Mouse (Mus musculus): ENCODE measurements around the gene Igflr1. TPM values are rescaled to one million over a fixed set of nuclear protein-coding genes. Genes with fewer than 3 reads are reported as not detected.

Igflr1 gene
- polyA plus RNA-seq, 1 experiment from 2014 or later, result 4.5 TPM

DNA sequence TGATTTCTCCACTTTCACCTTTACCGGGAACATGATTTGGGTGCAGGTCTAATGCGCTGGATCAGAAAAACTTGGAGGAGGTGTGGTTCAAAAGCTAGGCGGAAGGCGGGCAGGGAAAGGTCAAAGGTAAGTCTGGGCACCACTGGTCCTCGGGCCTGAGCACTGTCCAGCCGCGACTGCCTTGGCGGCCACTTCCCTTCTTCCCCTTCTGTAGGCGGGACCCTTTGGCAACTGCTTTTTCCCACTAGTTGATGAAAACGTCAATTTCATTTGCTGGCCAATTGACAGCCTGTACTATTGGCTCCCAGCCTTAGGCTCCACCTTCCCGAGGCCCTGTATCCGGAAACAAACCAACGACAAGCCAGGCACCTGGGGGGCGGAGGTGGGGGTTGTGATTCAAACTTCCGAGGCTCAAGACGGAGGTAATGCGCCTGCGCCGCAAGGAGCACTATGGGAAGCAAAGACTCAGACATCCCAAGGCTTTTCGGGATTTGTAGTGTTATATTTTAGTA, 5.7 kb upstream of the Igflr1 start, which contains the start of gene Lin37:
Lin37 (minus strand) TSS at position 396 of the 512 bp plus-strand sequence.
- Histone ChIP-seq H3K27ac (ENCODE audit: low read length) (peak within 1 kb of the TSS; percentile 72), H3K9ac (ENCODE audit: low read depth, low read length) (peak within 1 kb of the TSS; percentile 72), H3K36me3 (ENCODE audit: control insufficient read depth, insufficient read depth, low read length) (peaks cover 19% of the 10 kb centered on the region), H3K4me1 (ENCODE audit: control insufficient read depth, insufficient read depth, low read length) (peaks cover 28% of the 10 kb centered on the region), H3K27me3 (ENCODE audit: control insufficient read depth, insufficient read depth, low read depth, low read length) (no peaks in the 10 kb centered on the region), H3K4me3 (ENCODE audit: low read depth, low read length) (peak within 1 kb of the TSS; percentile 65), H3K4me2 (ENCODE audit: low read length) (peak within 1 kb of the TSS; percentile 92), H3K9me3 (replicated peaks; ENCODE audit: control insufficient read depth, low read length, poor library complexity, severe bottlenecking) (no peaks in the 10 kb centered on the region)
- peak; percentile 88 for ATAC-seq
- under 1% methylated on average over 20 of the region's 20 CpGs for WGBS

DNA sequence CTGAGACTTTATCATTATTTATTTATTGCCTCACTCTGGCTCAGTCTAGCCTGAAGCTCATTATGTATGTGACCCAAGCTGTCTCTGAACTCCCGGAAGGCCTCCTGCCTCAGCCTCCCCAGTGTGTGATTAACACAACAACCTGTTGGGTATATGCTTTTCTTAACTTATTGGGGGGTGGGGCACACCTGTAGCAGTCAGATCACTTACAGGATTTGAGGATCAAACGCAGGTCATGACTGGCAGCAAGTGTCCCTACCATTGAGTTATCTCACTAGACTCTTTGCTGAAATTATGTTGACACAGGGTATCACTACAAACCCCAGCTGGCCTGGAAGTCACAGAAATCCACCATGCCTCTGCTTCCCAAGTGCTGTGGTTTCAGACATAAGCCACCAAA, 4.9 kb upstream of the Igflr1 start:
- Histone ChIP-seq H3K4me1 (ENCODE audit: control insufficient read depth, insufficient read depth, low read length) (peaks cover 28% of the 10 kb centered on the region), H3K4me2 (ENCODE audit: low read length) (peak overlapping the region; percentile 92), H3K36me3 (ENCODE audit: control insufficient read depth, insufficient read depth, low read length) (peaks cover 14% of the 10 kb centered on the region), H3K9me3 (replicated peaks; ENCODE audit: control insufficient read depth, low read length, poor library complexity, severe bottlenecking) (no peaks in the 10 kb centered on the region), H3K27ac (ENCODE audit: low read length) (no peak overlapping the region; the same call in 1 of the 2 replicates), H3K4me3 (ENCODE audit: low read depth, low read length) (no peak overlapping the region), H3K9ac (ENCODE audit: low read depth, low read length) (no peak overlapping the region), H3K27me3 (ENCODE audit: control insufficient read depth, insufficient read depth, low read depth, low read length) (no peaks in the 10 kb centered on the region)
- WGBS, result 63% methylated on average over 2 of the region's 2 CpGs
- ATAC-seq, result no peak

DNA sequence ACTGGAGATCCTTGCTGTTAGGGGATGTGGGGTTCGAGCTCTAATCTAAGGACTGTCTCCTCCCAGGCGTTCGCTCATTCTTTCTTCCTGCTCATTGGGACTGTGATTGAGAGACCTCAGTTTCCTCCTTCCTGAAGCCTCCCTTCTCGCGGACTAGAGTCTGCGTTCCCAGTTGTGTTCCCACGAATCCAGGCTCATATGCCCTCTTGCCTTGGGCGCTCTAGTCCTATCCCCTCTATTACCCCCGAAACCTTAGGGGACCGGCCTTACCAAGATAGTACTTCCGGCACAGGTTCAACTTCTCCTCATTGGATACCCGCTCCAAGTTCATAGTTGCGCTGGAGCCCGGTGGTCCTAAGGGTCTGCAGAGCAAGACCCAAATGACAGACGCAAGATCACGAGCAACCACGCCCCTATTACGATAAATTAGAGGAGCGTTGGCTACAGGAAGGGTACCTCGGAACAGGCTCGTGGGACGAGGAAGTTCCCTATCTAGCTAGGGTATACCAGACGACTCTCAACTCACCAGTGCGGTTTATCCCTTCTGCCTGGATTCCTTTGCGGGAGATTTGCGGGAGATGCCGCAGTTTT, 2.6 kb upstream of the Igflr1 start:
- ATAC-seq, result no peak; the same call in 1 of the 2 replicates
- Histone ChIP-seq H3K36me3 (ENCODE audit: control insufficient read depth, insufficient read depth, low read length) (peaks cover 14% of the 10 kb centered on the region), H3K4me1 (ENCODE audit: control insufficient read depth, insufficient read depth, low read length) (peaks cover 28% of the 10 kb centered on the region), H3K4me2 (ENCODE audit: low read length) (peak overlapping the region; percentile 83), H3K4me3 (ENCODE audit: low read depth, low read length) (peak overlapping the region; percentile 70), H3K27ac (ENCODE audit: low read length) (peak overlapping the region; percentile 74), H3K27me3 (ENCODE audit: control insufficient read depth, insufficient read depth, low read depth, low read length) (no peaks in the 10 kb centered on the region), H3K9me3 (replicated peaks; ENCODE audit: control insufficient read depth, low read length, poor library complexity, severe bottlenecking) (no peaks in the 10 kb centered on the region), H3K9ac (ENCODE audit: low read depth, low read length) (peak overlapping the region; percentile 61)
- 1% methylated on average over 27 of the region's 27 CpGs for WGBS

DNA sequence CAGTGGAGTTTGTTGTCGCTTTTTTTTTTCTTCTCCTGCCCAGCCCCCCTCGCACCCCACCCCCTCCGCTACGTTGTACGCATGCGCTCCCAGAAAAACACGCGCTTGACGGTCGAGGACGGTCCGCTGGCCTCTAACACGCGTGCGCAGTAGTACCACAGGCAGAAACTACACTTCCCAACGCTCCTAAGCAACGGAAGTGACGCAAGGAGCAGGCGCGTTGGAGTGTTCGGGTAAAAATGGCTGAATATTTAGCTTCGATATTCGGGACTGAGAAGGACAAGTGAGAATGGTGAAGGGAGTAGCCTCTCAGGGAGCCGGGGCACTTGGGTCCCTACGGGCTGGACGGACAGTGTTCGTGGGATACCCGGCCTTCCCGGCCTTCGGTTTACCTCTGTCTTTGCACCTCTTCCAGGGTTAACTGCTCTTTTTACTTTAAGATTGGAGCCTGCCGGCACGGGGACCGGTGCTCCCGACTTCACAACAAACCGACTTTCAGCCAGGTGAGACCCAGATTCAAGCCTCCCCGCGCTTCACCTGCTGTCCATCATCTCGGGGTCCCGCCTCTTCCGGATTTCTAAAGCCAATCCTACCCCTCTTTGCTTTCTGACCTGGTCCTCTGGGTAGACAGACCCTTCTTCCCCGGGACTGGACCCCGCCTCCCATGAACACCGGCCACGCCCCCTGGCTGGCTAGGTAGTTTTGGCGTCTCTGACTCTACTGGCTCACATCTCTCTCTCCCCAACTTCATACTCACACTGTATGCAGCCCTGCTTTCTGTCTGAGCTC, 1.9 kb upstream of the Igflr1 start, which contains the start of the genes U2af1l4, Gm49396 and Psenen:
U2af1l4 (plus strand) TSS at position 185 of the 789 bp plus-strand sequence.
Gm49396 (plus strand) TSS at position 228 of the 789 bp plus-strand sequence.
Psenen (minus strand) TSS at position 511 of the 789 bp plus-strand sequence.
- ATAC-seq, result peak; percentile 85
- Histone ChIP-seq H3K27ac (ENCODE audit: low read length) (peak within 1 kb of the TSS; percentile 92), H3K9ac (ENCODE audit: low read depth, low read length) (peak within 1 kb of the TSS; percentile 73), H3K27me3 (ENCODE audit: control insufficient read depth, insufficient read depth, low read depth, low read length) (no peaks in the 10 kb centered on the region), H3K36me3 (ENCODE audit: control insufficient read depth, insufficient read depth, low read length) (peaks cover 15% of the 10 kb centered on the region), H3K9me3 (replicated peaks; ENCODE audit: control insufficient read depth, low read length, poor library complexity, severe bottlenecking) (no peaks in the 10 kb centered on the region), H3K4me2 (ENCODE audit: low read length) (peak within 1 kb of the TSS; percentile 83), H3K4me1 (ENCODE audit: control insufficient read depth, insufficient read depth, low read length) (peaks cover 26% of the 10 kb centered on the region), H3K4me3 (ENCODE audit: low read depth, low read length) (peak within 1 kb of the TSS; percentile 70)
- under 1% methylated on average over 45 of the region's 45 CpGs for WGBS

DNA sequence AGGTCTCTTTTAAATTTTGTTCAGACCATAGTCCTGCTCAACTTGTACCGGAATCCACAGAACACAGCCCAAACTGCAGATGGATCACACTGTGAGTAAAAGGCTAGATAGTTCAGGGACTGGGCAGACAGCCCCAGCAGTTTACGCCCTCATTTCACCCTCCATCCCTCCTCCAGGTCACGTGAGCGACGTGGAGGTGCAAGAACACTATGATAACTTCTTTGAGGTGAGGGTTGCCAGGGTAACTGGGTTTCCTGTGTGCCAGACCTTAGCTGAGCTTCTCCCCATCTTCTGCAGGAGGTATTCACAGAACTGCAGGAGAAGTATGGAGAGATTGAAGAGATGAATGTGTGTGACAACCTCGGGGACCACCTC, 1.3 kb upstream of the Igflr1 start:
- no peak for ATAC-seq
- peak overlapping the region; percentile 73; the same call in 1 of the 2 replicates for H3K9ac ChIP-seq (ENCODE audit: low read depth, low read length)

DNA sequence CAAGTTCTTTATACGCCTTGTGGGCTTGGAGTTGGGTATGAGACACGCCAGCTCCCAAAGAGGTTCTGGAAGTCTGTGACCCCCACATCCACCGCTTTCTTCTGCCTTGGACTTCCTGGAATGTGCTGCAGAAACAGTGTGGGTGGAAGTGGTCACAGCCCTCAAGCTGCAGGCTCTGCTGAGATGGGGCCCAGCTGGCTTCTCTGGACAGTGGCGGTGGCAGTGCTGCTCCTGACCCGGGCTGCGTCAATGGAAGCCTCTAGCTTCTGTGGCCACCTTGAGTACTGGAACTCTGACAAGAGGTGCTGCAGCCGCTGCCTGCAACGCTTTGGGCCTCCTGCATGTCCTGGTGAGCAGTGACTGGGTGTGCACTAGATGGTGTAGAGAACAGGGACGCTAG, 806 bp downstream of the Igflr1 start:
- Histone ChIP-seq H3K9ac (ENCODE audit: low read depth, low read length) (no peak overlapping the region), H3K27ac (ENCODE audit: low read length) (no peak overlapping the region), H3K4me3 (ENCODE audit: low read depth, low read length) (no peak overlapping the region), H3K4me1 (ENCODE audit: control insufficient read depth, insufficient read depth, low read length) (peaks cover 12% of the 10 kb centered on the region; the same call in 1 of the 2 replicates), H3K36me3 (ENCODE audit: control insufficient read depth, insufficient read depth, low read length) (peaks cover 36% of the 10 kb centered on the region), H3K4me2 (ENCODE audit: low read length) (no peak overlapping the region), H3K9me3 (replicated peaks; ENCODE audit: control insufficient read depth, low read length, poor library complexity, severe bottlenecking) (no peaks in the 10 kb centered on the region), H3K27me3 (ENCODE audit: control insufficient read depth, insufficient read depth, low read depth, low read length) (no peaks in the 10 kb centered on the region)
- 89% methylated on average over 9 of the region's 9 CpGs for WGBS
- ATAC-seq, result no peak

More for the DNA sequence above, 1.3 kb upstream of the Igflr1 start:
- Histone ChIP-seq H3K27me3 (ENCODE audit: control insufficient read depth, insufficient read depth, low read depth, low read length) (no peaks in the 10 kb centered on the region), H3K36me3 (ENCODE audit: control insufficient read depth, insufficient read depth, low read length) (peaks cover 19% of the 10 kb centered on the region), H3K4me1 (ENCODE audit: control insufficient read depth, insufficient read depth, low read length) (peaks cover 20% of the 10 kb centered on the region), H3K4me3 (ENCODE audit: low read depth, low read length) (peak overlapping the region; percentile 70), H3K4me2 (ENCODE audit: low read length) (peak overlapping the region; percentile 60), H3K9me3 (replicated peaks; ENCODE audit: control insufficient read depth, low read length, poor library complexity, severe bottlenecking) (no peaks in the 10 kb centered on the region), H3K27ac (ENCODE audit: low read length) (peak overlapping the region; percentile 92; the same call in 1 of the 2 replicates)
- 27% methylated on average over 6 of the region's 6 CpGs for WGBS

DNA sequence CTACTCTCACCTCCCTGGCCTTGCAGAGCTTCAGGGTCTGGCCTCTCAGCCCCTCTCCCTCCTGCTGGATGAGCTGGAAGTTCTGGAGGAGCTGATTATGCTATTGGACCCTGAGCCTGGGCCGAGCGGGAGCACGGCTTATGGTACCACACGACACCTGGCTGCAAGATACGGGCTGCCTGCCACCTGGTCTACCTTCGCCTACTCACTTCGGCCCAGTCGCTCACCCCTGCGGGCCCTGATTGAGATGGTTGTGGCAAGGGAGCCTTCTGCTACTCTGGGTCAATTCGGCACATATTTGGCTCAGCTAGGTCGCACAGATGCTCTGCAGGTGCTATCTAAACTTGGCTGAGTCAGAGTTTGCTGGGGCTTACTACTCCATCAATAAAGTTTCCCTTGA, 2.3 kb downstream of the Igflr1 start:
- H3K4me2 ChIP-seq (ENCODE audit: low read length), result no peak overlapping the region
- H3K4me1 ChIP-seq (ENCODE audit: control insufficient read depth, insufficient read depth, low read length), result peaks cover 7% of the 10 kb centered on the region; the same call in 1 of the 2 replicates
- ATAC-seq, result no peak
- H3K36me3 ChIP-seq (ENCODE audit: control insufficient read depth, insufficient read depth, low read length), result peaks cover 46% of the 10 kb centered on the region
- H3K9ac ChIP-seq (ENCODE audit: low read depth, low read length), result no peak overlapping the region
- H3K27ac ChIP-seq (ENCODE audit: low read length), result no peak overlapping the region
- 93% methylated on average over 11 of the region's 11 CpGs for WGBS
- no peak overlapping the region for H3K4me3 ChIP-seq (ENCODE audit: low read depth, low read length)
- H3K9me3 ChIP-seq (replicated peaks; ENCODE audit: control insufficient read depth, low read length, poor library complexity, severe bottlenecking), result no peaks in the 10 kb centered on the region
- H3K27me3 ChIP-seq (ENCODE audit: control insufficient read depth, insufficient read depth, low read depth, low read length), result no peaks in the 10 kb centered on the region

DNA sequence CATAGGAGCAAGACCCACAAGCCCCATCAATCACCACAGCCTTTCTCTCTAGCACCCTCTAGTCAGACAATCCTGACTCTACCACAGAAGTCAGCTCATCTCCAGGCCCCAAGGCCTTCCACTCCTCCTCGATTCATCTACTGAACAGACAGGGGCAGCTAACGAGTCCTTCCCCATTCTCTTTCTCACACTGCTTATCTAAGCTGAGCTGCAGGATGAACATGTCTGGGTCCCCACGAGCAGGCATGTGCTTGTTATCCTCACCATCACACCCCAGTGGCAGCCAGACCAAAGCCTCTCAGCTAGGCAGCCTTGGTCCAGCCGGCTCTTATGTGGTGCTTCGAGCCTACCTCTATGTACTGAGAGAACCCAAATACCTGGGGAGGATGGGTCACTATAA, 7.2 kb downstream of the Igflr1 start:
- H3K27me3 ChIP-seq (ENCODE audit: control insufficient read depth, insufficient read depth, low read depth, low read length), result no peaks in the 10 kb centered on the region
- no peaks in the 10 kb centered on the region for H3K9me3 ChIP-seq (replicated peaks; ENCODE audit: control insufficient read depth, low read length, poor library complexity, severe bottlenecking)
- peaks cover 73% of the 10 kb centered on the region for H3K36me3 ChIP-seq (ENCODE audit: control insufficient read depth, insufficient read depth, low read length)
- H3K4me2 ChIP-seq (ENCODE audit: low read length), result no peak overlapping the region
- 95% methylated on average over 5 of the region's 5 CpGs for WGBS
- H3K27ac ChIP-seq (ENCODE audit: low read length), result no peak overlapping the region
- no peaks in the 10 kb centered on the region for H3K4me1 ChIP-seq (ENCODE audit: control insufficient read depth, insufficient read depth, low read length)
- no peak overlapping the region for H3K9ac ChIP-seq (ENCODE audit: low read depth, low read length)
- ATAC-seq, result no peak
- no peak overlapping the region for H3K4me3 ChIP-seq (ENCODE audit: low read depth, low read length)

Data from midbrain, embryonic 16.5 days (tissue).